Mouse (Mus musculus) Patski (cell line): ENCODE results near the gene Csmd2. TPM values are rescaled to one million over a fixed set of nuclear protein-coding genes. Genes with fewer than 3 reads are reported as not detected.
"Not testable (repeated sequence)": the region's sequence is repeated elsewhere in the genome, so short reads cannot be mapped to it uniquely, and the experiment has no call there.

Experiments used
- ATAC-seq: fragments of 100-300 bp; one replicate; pipeline ENCODE4 v1.8.0; 2021
- CTCF ChIA-PET: fragments of 350-600 bp; sonication (Branson Sonifier 250); formaldehyde crosslinking; loops from one replicate; lab custom pipeline; 2022; ENCODE audit warnings: inconsistent platforms; lab: Charles Lee
- POLR2A ChIA-PET: fragments of 350-600 bp; sonication (Branson Sonifier 250); formaldehyde crosslinking; loops from one replicate; lab custom pipeline; 2022; ENCODE audit warnings: antibody characterized with exemption, inconsistent platforms; lab: Charles Lee
- DNase-seq: peaks from one replicate; pipeline ENCODE4 v3.0.0-alpha.2; 2011; ENCODE audit warnings: low read depth, low spot score
- H3K27me3 ChIP-seq: fragments of 371-371 bp; one replicate; pipeline ENCODE4 v1.5.1; 2021
- CTCF ChIP-seq: fragments of 100-300 bp; IDR thresholded peaks from one replicate; pipeline ENCODE4 v1.5.1; 2021
- in situ Hi-C: fragments of 300-500 bp; cut with MboI; formaldehyde crosslinking; loops from 3 replicates; pipeline ENCODE4 v1.11.1; 2018; ENCODE audit warnings: low pct_unique_long_range_greater_than_20kb, mixed read lengths
- polyA plus RNA-seq: library from polyadenylated mRNA; unstranded; gene quantifications from one replicate; pipeline ENCODE4 v1.2.3, GENCODE M21; 2021

The Csmd2 gene
- polyA plus RNA-seq, 1 experiment from 2014 or later, result 0.03 TPM

DNA sequence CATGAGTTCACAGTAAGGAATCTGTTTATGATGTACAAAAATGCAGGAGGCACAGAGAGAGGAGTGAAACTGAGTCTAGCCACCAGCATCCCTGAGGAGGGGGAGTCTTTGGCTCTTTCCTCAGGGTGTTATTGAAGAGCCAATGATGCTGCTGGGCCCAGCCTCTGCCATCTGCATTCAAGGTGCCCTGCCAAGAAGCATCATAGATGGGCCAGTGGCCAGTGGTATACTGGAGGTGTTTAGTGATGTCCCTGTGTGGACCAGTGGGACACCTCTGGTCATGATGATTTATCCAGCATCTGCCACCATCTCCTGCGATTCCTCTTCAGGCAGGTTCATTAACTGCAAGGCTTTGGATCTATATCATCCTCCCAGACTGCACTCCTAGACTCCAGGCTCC, 61.1 kb downstream of the Csmd2 start:
- in situ Hi-C loops, result no loop called here
- DNase-seq, result no peak
- ChIA-PET POLR2A (no interaction called here), CTCF (no interaction called here)
- TF ChIP-seq CTCF, result no peak
- no peak for ATAC-seq
- H3K27me3 ChIP-seq, result no peaks in the 10 kb centered on the region

DNA sequence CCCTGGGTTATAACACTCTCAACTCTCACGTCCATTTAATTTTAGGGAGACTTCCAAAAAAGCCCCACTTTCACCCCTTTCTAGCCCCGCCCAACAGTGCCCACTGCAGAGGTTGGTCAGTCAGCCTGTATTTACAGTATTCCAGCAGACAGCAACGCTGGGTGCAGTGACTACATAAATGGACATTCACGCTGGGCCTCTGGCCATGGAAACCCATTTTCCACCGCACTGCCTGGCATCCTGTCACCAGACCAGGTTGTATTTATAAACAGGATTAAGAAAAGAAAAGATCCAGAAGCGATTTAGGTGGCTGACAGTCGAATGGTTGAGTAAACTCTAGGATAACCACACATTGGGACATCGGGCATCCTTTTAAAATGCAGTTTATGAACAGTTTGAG, 65.0 kb downstream of the Csmd2 start:
- ChIA-PET POLR2A (no interaction called here), CTCF (no interaction called here)
- DNase-seq, result no peak
- no peak for TF ChIP-seq CTCF
- no peak for ATAC-seq
- in situ Hi-C loops, result no loop called here
- no peaks in the 10 kb centered on the region for H3K27me3 ChIP-seq

DNA sequence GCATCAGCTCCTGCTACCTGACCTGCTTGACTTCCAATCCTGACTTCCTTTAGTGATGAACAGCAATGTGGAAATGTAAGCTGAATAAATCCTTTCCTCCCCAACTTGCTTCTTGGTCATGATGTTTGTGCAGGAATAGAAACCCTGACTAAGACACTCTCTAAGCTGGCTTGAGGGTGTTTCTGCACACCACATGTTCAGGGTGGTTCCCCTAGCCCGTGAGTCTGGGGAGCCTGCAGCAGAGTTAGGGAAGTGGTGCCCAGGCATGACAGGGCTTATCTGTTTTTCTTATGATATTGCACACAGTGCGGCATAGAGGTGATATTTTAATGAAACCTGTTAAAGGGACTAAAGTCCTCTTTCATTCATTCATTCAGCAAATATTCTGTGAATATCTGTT, 73.6 kb downstream of the Csmd2 start:
- H3K27me3 ChIP-seq, POLR2A ChIA-PET, in situ Hi-C loops, CTCF ChIA-PET, ATAC-seq, DNase-seq: not testable (repeated sequence)

DNA sequence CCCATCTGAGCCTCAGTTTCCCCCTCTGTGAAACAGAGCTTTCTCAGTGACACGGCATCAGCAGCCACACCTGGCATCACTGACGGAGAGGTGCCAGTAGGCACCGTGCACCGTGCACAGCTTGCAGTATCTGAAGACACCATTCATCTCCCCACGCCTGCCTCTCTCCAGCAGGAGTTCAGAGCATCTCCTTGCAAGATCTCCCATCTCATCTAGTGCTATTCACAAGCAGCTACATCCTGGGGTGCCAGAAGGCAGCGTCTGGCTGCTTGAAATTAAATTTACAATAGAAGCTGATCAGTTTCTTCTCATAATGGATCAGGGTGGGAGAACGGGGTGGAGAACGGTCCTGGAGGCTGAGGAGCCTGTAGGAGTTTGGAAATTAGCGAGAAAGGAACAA, 79.5 kb downstream of the Csmd2 start:
- ChIA-PET CTCF (no interaction called here), POLR2A (no interaction called here)
- no peaks in the 10 kb centered on the region for H3K27me3 ChIP-seq
- no peak for TF ChIP-seq CTCF
- ATAC-seq (no peak), DNase-seq (no peak)
- in situ Hi-C loops, result no loop called here

DNA sequence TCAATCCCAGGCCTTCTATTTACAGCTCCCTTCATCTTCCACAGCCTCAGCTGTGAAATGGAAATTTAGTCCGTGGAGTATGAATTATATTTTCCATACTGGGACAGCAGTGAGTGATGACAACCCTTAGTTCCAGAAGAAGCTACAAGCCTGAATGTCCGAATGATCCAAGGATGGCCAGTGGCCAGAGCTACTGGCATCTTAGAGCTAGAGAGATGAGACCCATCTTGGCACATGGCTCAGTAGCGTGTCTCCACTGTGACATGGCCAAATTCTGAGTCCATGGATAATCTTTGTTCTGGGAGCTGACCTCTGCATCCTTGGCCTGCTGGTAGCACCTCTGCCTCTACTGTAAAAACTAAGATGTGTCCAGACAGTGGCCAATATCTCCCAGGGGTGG, 96.8 kb downstream of the Csmd2 start:
- POLR2A ChIA-PET, result no interaction called here
- CTCF ChIA-PET, result no interaction called here
- no peaks in the 10 kb centered on the region for H3K27me3 ChIP-seq
- DNase-seq (no peak), ATAC-seq (no peak)
- in situ Hi-C loops, result no loop called here
- TF ChIP-seq CTCF, result no peak

DNA sequence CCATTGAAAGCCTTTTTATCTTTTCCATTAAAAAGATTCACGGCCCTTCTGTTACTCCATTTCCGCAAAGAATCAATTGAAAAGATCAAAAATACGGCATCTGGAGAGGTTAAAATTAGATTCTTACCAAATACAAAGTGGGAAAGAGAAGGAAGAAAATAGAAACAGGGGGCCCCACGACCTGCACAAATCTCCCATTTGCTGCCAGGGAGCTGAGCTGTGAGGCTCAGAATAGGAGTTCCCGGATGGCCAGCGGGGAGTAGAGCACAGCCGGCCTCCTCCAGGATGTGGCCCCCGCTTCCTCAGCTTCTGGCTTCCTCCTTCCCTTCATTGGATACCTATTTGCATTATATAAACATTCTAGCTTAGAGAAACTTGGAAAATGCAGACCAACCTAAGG, 97.4 kb downstream of the Csmd2 start:
- ChIA-PET POLR2A (no interaction called here), CTCF (no interaction called here)
- DNase-seq, result no peak
- no peak for ATAC-seq
- H3K27me3 ChIP-seq, result no peaks in the 10 kb centered on the region
- TF ChIP-seq CTCF, result no peak
- in situ Hi-C loops, result no loop called here

DNA sequence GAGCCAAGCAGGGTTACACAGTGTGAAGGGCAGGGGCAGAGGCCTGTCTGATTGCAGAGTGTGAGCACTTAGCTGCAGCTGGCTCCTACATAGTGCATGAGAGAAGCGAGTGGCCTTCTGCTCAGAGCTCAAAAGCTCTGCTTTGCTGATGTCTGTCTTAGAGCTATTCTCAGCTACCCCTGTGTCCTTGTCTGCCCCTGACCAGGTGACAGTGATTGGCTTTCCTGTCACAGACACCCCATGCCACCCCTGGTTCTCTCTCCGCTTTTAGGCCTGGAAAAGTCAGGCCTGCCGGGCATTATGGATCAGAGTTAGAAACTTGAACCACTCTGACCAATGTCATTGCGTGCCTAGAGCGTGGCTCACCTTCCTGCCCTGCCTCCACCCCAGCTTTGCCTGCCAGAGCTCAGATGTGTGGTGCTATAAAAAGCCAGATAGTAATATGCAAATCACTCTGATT, 99.5 kb downstream of the Csmd2 start:
- ChIA-PET CTCF (no interaction called here), POLR2A (no interaction called here)
- DNase-seq (no peak), ATAC-seq (no peak)
- in situ Hi-C loops, result no loop called here
- TF ChIP-seq CTCF, result no peak
- H3K27me3 ChIP-seq, result no peaks in the 10 kb centered on the region

DNA sequence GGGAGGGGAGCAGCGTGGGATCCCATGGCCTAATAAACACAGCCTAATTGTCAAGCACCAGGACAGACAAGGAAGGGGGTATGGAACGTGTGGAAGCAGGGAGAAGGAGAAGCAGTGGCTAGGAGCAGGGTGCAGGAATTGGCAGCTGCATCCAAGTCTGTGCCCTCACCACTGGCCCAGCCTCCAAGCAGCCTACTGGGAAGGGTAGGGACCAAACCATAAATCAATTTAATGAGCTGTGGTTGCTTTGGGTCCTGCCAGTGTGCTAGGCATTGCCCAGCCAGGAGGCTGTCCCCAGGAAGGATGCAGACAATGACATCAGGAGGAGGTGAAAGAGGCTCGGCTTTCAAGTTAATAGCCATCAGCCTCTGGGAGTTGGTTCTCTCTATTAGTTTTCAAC, 100.0 kb downstream of the Csmd2 start:
- no peaks in the 10 kb centered on the region for H3K27me3 ChIP-seq
- no peak for DNase-seq
- ChIA-PET POLR2A (no interaction called here), CTCF (no interaction called here)
- ATAC-seq, result no peak
- in situ Hi-C loops, result no loop called here
- TF ChIP-seq CTCF, result no peak

DNA sequence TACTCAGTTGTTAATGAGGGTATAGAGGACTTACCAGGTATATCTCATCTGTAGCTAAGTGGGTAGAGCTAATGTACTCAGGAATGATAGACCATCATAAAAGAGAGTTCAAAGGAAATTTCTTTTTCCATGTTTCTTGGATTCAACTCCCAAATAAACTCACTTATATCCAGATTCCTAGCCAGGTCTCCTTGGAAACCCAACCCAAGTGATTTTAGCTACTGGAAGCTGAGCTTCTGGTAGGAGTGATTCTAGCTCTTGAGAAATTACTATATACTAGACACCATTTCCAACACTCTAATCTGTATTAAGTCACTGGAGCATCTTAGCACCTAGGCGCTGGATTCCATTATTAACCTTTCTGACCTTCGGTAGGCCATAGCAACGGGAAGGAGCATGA, 100.6 kb downstream of the Csmd2 start:
- no peak for TF ChIP-seq CTCF
- H3K27me3 ChIP-seq, result no peaks in the 10 kb centered on the region
- DNase-seq (no peak), ATAC-seq (no peak)
- ChIA-PET CTCF (no interaction called here), POLR2A (no interaction called here)
- in situ Hi-C loops, result no loop called here

DNA sequence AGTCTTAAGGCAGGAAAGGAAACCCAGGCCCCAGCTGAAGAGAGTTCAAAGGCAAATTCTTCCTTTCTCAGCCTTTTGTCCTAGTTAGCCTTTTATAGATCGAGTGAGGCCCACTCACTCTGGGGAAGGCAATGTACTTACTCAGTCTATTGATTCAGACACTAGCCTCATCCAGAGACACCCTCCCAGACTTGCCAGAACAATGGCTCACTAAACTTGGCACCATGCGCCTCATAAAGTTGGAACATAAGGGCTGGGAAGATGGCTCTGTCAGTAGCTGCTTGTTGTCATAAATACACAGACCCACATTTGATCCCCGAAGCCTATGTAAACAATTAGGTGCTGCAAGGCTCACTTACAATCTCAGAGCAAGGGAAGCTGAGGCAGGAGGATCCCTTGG, 104.3 kb downstream of the Csmd2 start:
- H3K27me3 ChIP-seq, result no peaks in the 10 kb centered on the region
- DNase-seq, result no peak
- ChIA-PET CTCF (no interaction called here), POLR2A (no interaction called here)
- in situ Hi-C loops, result no loop called here
- ATAC-seq, result no peak
- TF ChIP-seq CTCF, result no peak

DNA sequence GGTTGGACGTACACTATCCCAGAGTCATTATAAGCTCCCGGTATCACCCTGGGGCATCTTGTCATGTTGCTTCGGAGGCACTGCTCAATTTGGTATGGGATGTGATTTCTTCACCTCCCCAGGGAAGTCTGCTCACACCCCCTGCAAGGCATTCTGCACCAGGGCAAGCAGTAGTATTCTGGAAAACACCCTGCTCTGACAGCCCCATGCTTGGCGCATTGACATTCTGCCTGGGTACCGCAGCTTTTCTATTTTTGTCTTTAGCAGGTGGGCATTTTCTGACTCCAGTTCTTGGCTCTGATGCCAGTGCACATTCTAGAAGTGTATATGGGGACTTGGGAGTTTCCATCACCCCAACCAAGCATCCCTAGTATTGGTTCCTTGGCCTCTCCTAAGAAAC, 111.9 kb downstream of the Csmd2 start:
- DNase-seq (no peak), ATAC-seq (no peak)
- CTCF ChIA-PET, result no interaction called here
- no peaks in the 10 kb centered on the region for H3K27me3 ChIP-seq
- no peak for TF ChIP-seq CTCF
- POLR2A ChIA-PET, result no interaction called here
- in situ Hi-C loops, result no loop called here

DNA sequence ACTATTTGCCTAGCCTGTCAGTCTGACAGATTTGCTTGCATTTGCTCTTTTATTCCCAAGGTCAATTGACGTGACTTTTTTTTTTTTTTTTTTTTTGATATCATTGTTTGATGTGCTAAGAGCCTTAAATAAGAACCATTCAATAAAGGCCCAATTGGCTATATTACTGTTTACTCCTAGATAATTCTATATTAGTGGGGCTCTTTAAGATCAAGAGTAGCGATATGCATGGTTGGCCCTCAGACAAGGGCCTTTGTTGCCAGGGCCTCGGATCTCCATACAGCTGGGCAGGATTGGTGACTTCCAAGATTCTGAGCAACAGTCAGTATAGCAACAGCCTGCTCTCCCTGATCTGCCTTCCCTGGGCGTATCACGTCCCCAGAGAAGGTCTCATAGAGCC, 112.9 kb downstream of the Csmd2 start:
- H3K27me3 ChIP-seq, result no peaks in the 10 kb centered on the region
- in situ Hi-C loops, result no loop called here
- ChIA-PET POLR2A (no interaction called here), CTCF (no interaction called here)
- ATAC-seq (no peak), DNase-seq (no peak)
- no peak for TF ChIP-seq CTCF
